Mouse (Mus musculus) lung, postnatal 0 days (tissue): ENCODE results near the gene D5Ertd579e.

Experiments
- CTCF ChIP-seq: IDR thresholded peaks from 2 replicates; pipeline ENCODE4 v1.5.1; 2016; ENCODE audit warnings: antibody characterized with exemption, mild to moderate bottlenecking
- EP300 ChIP-seq: IDR thresholded peaks from 2 replicates; pipeline ENCODE4 v1.6.1; 2016; ENCODE audit warnings: antibody characterized with exemption, mild to moderate bottlenecking, control low read depth

- TF ChIP-seq CTCF (no peak), EP300 (no peak)
These were observed 15.8 kb downstream of the D5Ertd579e start for GRCm38 (mm10) chr5:36679918-36680598.
